Mouse (Mus musculus): ENCODE data around the gene Chit1.

DNA sequence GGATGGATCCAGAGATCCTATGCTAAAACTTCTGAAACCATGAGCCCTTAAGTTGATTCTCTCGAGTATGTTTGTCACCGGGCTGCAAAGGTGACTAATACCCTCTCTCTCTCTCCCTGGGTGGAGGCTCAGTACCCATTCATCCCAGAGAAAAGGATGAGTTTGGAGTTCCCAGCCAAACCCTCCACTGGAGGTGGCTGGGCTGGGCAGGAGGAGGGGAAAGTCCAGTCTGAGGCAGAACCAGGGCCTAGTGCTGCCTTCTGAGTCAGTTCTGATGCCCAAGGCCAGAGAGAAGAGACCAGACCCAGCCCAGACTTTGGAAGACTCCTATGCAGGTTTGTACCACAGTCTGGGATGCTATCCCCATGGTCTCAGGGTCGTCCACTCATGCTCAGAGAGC lies 9.4 kb upstream of the Chit1 start:
- TF ChIP-seq POLR2AphosphoS5 (IDR thresholded peaks at IDR 0.05; ENCODE audit: insufficient replicate concordance, low read depth, low read length): no peak
- TF ChIP-seq CTCF (IDR thresholded peaks at IDR 0.05; ENCODE audit: low read depth, low read length): no peak
- no peak for TF ChIP-seq GATA1 (IDR thresholded peaks at IDR 0.05; ENCODE audit: borderline replicate concordance, low read length)
- TF ChIP-seq TAL1 (conservative IDR thresholded peaks at IDR 0.05; ENCODE audit: low read depth, low read length): no peak
- no peak for TF ChIP-seq GATA2 (IDR thresholded peaks at IDR 0.05; ENCODE audit: borderline replicate concordance, low read depth, low read length)

Measured in G1E (cell line).